In genomic region chr9:45058304-45058940, GRCm38 (mm10) we compare ENCODE assay signal across 25 mouse cellular contexts. TPM values are rescaled to one million over a fixed set of nuclear protein-coding genes. Genes with fewer than 3 reads are reported as not detected.
A peak's percentile ranks its signal among the peaks of the same experiment; 100 is the strongest.
DNase-seq lines count a peak whose midpoint lies in the region; ATAC-seq and TF ChIP-seq lines count a peak whose summit lies in the region.
"Had no signal": no experiment of that assay in that cellular context is flagged by ENCODE, and none has a peak within 500 bp of the region (broad histone marks: within the 10 kb centered on the region; RNA-seq: fewer than 3 reads in every experiment).

No protein-coding gene starts in this region.

- H3K4me1 ChIP-seq in spleen, adult 2 months (ENCODE audit: control insufficient read depth, insufficient read depth, insufficient read length) = no peaks in the 10 kb centered on the region
- H3K4me1 ChIP-seq in stomach, postnatal 0 days (replicated peaks; ENCODE audit: control insufficient read depth, insufficient read depth) = no peaks in the 10 kb centered on the region
- no peaks in the 10 kb centered on the region; the same call in 1 of the 2 replicates for H3K4me1 ChIP-seq in forebrain, embryonic 13.5 days
- H3K4me1 ChIP-seq: limb, embryonic 15.5 days had no signal

- no peak for TF ChIP-seq POLR2A in spleen, adult 2 months (IDR thresholded peaks at IDR 0.05; ENCODE audit: low read depth, low read length)

- intact Hi-C loops in gastrocnemius, postnatal 36 days (cut with DNase I) = no loop called here

- DNase-seq in gastrocnemius, adult 18-20 months (ENCODE audit: low spot score) = peak; percentile 21
- no peak for DNase-seq in gastrocnemius, postnatal 36 days
- DNase-seq in spleen, adult 2 months (ENCODE audit: low read depth in 1 of 2, low spot score in 2 of 2) = no peak
- DNase-seq in spleen, adult 12 weeks (ENCODE audit: low spot score) = no peak
- peak; percentile 27 for DNase-seq in stomach, postnatal 0 days (ENCODE audit: low spot score)
- no peak for DNase-seq in heart, postnatal 4 days
- DNase-seq in kidney, adult 9 months = no peak
- DNase-seq: adrenal gland, postnatal 36 days; cerebellum, adult 9-10 months; heart, adult 18-20 months; heart, postnatal 10 days; kidney, adult 8-10 months; kidney, postnatal 36 days; liver, postnatal 0 days; lung, postnatal 14 days had no signal

- H3K36me3 ChIP-seq in spleen, adult 2 months (ENCODE audit: control insufficient read depth, insufficient read depth, low read length) = no peaks in the 10 kb centered on the region
- no peaks in the 10 kb centered on the region for H3K36me3 ChIP-seq in stomach, postnatal 0 days (ENCODE audit: control insufficient read depth, insufficient read depth, low read length)
- no peaks in the 10 kb centered on the region for H3K36me3 ChIP-seq in forebrain, embryonic 13.5 days (ENCODE audit: poor library complexity, severe bottlenecking)
- H3K36me3 ChIP-seq: limb, embryonic 15.5 days; neural tube, embryonic 12.5 days had no signal

- no peak overlapping the region for H3K4me3 ChIP-seq in spleen, adult 2 months (ENCODE audit: extremely low read depth, insufficient read depth, insufficient read length)
- H3K4me3 ChIP-seq in stomach, postnatal 0 days (ENCODE audit: low read depth, low read length) = no peak overlapping the region
- no peak overlapping the region for H3K4me3 ChIP-seq in forebrain, embryonic 13.5 days
- H3K4me3 ChIP-seq: erythroblast, embryonic 14.5 days; limb, embryonic 15.5 days; neural tube, embryonic 12.5 days had no signal

- 0 out of 2 replicates have a peak overlapping the region, but pooled peaks have one; percentile 19 for H3K9ac ChIP-seq in stomach, postnatal 0 days (ENCODE audit: low read length)
- H3K9ac ChIP-seq in forebrain, embryonic 13.5 days = no peak overlapping the region
- H3K9ac ChIP-seq: limb, embryonic 15.5 days; liver, postnatal 0 days; neural tube, embryonic 12.5 days had no signal

- H3K4me2 ChIP-seq in stomach, postnatal 0 days (replicated peaks; ENCODE audit: low read depth) = no peak overlapping the region
- H3K4me2 ChIP-seq in forebrain, embryonic 13.5 days = no peak overlapping the region
- H3K4me2 ChIP-seq: limb, embryonic 15.5 days; neural tube, embryonic 12.5 days had no signal

- no peaks in the 10 kb centered on the region for H3K9me3 ChIP-seq in stomach, postnatal 0 days (ENCODE audit: control insufficient read depth, low read length)
- no peaks in the 10 kb centered on the region for H3K9me3 ChIP-seq in forebrain, embryonic 13.5 days (replicated peaks)
- H3K9me3 ChIP-seq: limb, embryonic 15.5 days; neural tube, embryonic 12.5 days had no signal

- no peaks in the 10 kb centered on the region; the same call in 1 of the 2 replicates for H3K27me3 ChIP-seq in spleen, adult 2 months (ENCODE audit: control insufficient read depth, insufficient read depth, low read length)
- H3K27me3 ChIP-seq in stomach, postnatal 0 days (ENCODE audit: control insufficient read depth, insufficient read depth, low read length) = no peaks in the 10 kb centered on the region
- peaks cover 40% of the 10 kb centered on the region for H3K27me3 ChIP-seq in forebrain, embryonic 13.5 days
- H3K27me3 ChIP-seq: limb, embryonic 15.5 days had no signal

- no peak for TF ChIP-seq EP300 in stomach, postnatal 0 days (optimal IDR thresholded peaks at IDR 0.05)

- TF ChIP-seq CTCF in spleen, adult 2 months (IDR thresholded peaks at IDR 0.05; ENCODE audit: extremely low read depth, insufficient read depth, insufficient read length, insufficient replicate concordance) = no peak
- TF ChIP-seq CTCF in stomach, postnatal 0 days (IDR thresholded peaks at IDR 0.05; ENCODE audit: low read depth) = no peak

- peak overlapping the region; percentile 31; the same call in 1 of the 2 replicates for H3K27ac ChIP-seq in spleen, adult 2 months (ENCODE audit: insufficient read depth, low read length)
- H3K27ac ChIP-seq in stomach, postnatal 0 days (replicated peaks) = peak overlapping the region; percentile 49
- no peak overlapping the region for H3K27ac ChIP-seq in forebrain, embryonic 13.5 days
- H3K27ac ChIP-seq: limb, embryonic 15.5 days; neural tube, embryonic 12.5 days had no signal

- ATAC-seq in stomach, postnatal 0 days (ENCODE audit: low FRiP score, low TSS enrichment) = no peak
- no peak for ATAC-seq in forebrain, embryonic 13.5 days
- ATAC-seq: forebrain, embryonic 16.5 days; liver, postnatal 0 days had no signal

- WGBS in spleen, adult 2 months = 49% methylated on average over 5 of the region's 5 CpGs
- WGBS in stomach, postnatal 0 days = 39% methylated on average over 5 of the region's 5 CpGs
- WGBS in forebrain, embryonic 13.5 days = 58% methylated on average over 5 of the region's 5 CpGs

RNA-seq across cellular contexts. Expression of gene Mpzl3, which starts 3.4 kb away (rescaled TPM):
- 1 to 10 TPM; 1.6 to 2.1 TPM for total RNA-seq in gastrocnemius, adult 18-20 months (2021)
- 1 to 10 TPM in 1 of 2 experiments, under 1 TPM in 1; 0.97 to 1.4 TPM for total RNA-seq in gastrocnemius, postnatal 36 days (2021)
- polyA plus RNA-seq in spleen, adult 2 months (2012; rRNA removed) = 1.7 and 2.2 TPM in 2 replicates
- 30.8 and 31.6 TPM in 2 replicates for polyA plus RNA-seq in stomach, postnatal 0 days (2015; fragmentation: Nextera tagmentation; extraction: Ambion mirVana)
- 1 to 10 TPM in 1 of 2 experiments, under 1 TPM in 1; 0.92 to 1.1 TPM for total RNA-seq in heart, postnatal 4 days (2021)
- 1.3 and 1.9 TPM in 2 replicates for polyA plus RNA-seq in forebrain, embryonic 13.5 days (2015; fragmentation: Nextera tagmentation; extraction: Ambion mirVana)
- polyA plus RNA-seq: erythroblast, embryonic 14.5 days had no signal

RNA-seq across cellular contexts. Expression of gene Mpzl2, which starts 18.8 kb away (rescaled TPM):
- total RNA-seq in gastrocnemius, adult 18-20 months (2021) = under 1 TPM; 0.23 to 0.59 TPM
- under 1 TPM; 0.30 to 0.33 TPM for total RNA-seq in gastrocnemius, postnatal 36 days (2021)
- 0.49 TPM in 2 replicates for polyA plus RNA-seq in spleen, adult 2 months (2012; rRNA removed)
- polyA plus RNA-seq in stomach, postnatal 0 days (2015; fragmentation: Nextera tagmentation; extraction: Ambion mirVana) = 38.1 and 45.4 TPM in 2 replicates
- 1 to 10 TPM in 1 of 2 experiments, under 1 TPM in 1; 0.86 to 1.8 TPM for total RNA-seq in heart, postnatal 4 days (2021)
- 0.11 TPM in 1 of 2 replicates, not detected in the other for polyA plus RNA-seq in forebrain, embryonic 13.5 days (2015; fragmentation: Nextera tagmentation; extraction: Ambion mirVana)
- total RNA-seq: monocyte, adult 5-6 weeks had no signal
- polyA plus RNA-seq: erythroblast, embryonic 14.5 days had no signal

RNA-seq across cellular contexts. Expression of gene Jaml, which starts 20.6 kb away (rescaled TPM):
- under 1 TPM; 0.14 to 0.40 TPM for total RNA-seq in gastrocnemius, adult 18-20 months (2021)
- total RNA-seq in gastrocnemius, postnatal 36 days (2021) = under 1 TPM; 0.13 to 0.44 TPM
- polyA plus RNA-seq in spleen, adult 2 months (2012; rRNA removed) = 2.4 and 2.8 TPM in 2 replicates
- 3.4 and 3.5 TPM in 2 replicates for polyA plus RNA-seq in stomach, postnatal 0 days (2015; fragmentation: Nextera tagmentation; extraction: Ambion mirVana)
- under 1 TPM in 1 of 2 experiments, not detected in 1; 0.32 TPM for total RNA-seq in heart, postnatal 4 days (2021)
- not detected in 2 replicates for polyA plus RNA-seq in forebrain, embryonic 13.5 days (2015; fragmentation: Nextera tagmentation; extraction: Ambion mirVana)
- total RNA-seq: layer of hippocampus, postnatal 10 days had no signal
- polyA plus RNA-seq: erythroblast, embryonic 14.5 days; testis, adult 2 months had no signal

RNA-seq across cellular contexts. Expression of gene Cd3e, which starts 49.0 kb away (rescaled TPM):
- not detected for total RNA-seq in gastrocnemius, adult 18-20 months (2021)
- total RNA-seq in gastrocnemius, postnatal 36 days (2021) = 1 to 10 TPM in 1 of 2 experiments, not detected in 1; 2.5 TPM
- polyA plus RNA-seq in spleen, adult 2 months (2012; rRNA removed) = 42.8 and 44.8 TPM in 2 replicates
- polyA plus RNA-seq in stomach, postnatal 0 days (2015; fragmentation: Nextera tagmentation; extraction: Ambion mirVana) = 0.18 TPM in 1 of 2 replicates, not detected in the other
- under 1 TPM; 0.81 to 0.88 TPM for total RNA-seq in heart, postnatal 4 days (2021)
- not detected in 2 replicates for polyA plus RNA-seq in forebrain, embryonic 13.5 days (2015; fragmentation: Nextera tagmentation; extraction: Ambion mirVana)
- total RNA-seq: layer of hippocampus, postnatal 10 days; left cerebral cortex, postnatal 14 days had no signal
- polyA plus RNA-seq: embryonic facial prominence, embryonic 11.5 days; forebrain, embryonic 16.5 days; liver, postnatal 0 days; neural tube, embryonic 12.5 days had no signal

RNA-seq across cellular contexts. Expression of gene Scn2b, which starts 59.2 kb away (rescaled TPM):
- 1 to 10 TPM; 2.2 to 2.5 TPM for total RNA-seq in gastrocnemius, adult 18-20 months (2021)
- 1 to 10 TPM; 1.7 to 2.5 TPM for total RNA-seq in gastrocnemius, postnatal 36 days (2021)
- 0.97 and 1.8 TPM in 2 replicates for polyA plus RNA-seq in spleen, adult 2 months (2012; rRNA removed)
- polyA plus RNA-seq in stomach, postnatal 0 days (2015; fragmentation: Nextera tagmentation; extraction: Ambion mirVana) = 0.84 and 0.94 TPM in 2 replicates
- total RNA-seq in heart, postnatal 4 days (2021) = under 1 TPM; 0.56 to 0.64 TPM
- 3.4 and 3.8 TPM in 2 replicates for polyA plus RNA-seq in forebrain, embryonic 13.5 days (2015; fragmentation: Nextera tagmentation; extraction: Ambion mirVana)
- polyA plus RNA-seq: erythroblast, embryonic 14.5 days had no signal

Comparison
In these comparisons a context has a peak if more than half of its experiments do, and no peak if none do; other contexts are left out.
1. DNase-seq: peak in gastrocnemius, adult 18-20 months (single experiment) and stomach, postnatal 0 days (single experiment); none in gastrocnemius, postnatal 36 days (0 of 2), spleen, adult 2 months (0 of 2), spleen, adult 12 weeks (single experiment), heart, postnatal 4 days (single experiment) and kidney, adult 9 months (single experiment).